Mouse (Mus musculus): Measurements from ENCODE around the gene Tufm. TPM values are rescaled to one million over a fixed set of nuclear protein-coding genes. Genes with fewer than 3 reads are reported as not detected.

The Tufm gene
- polyA plus RNA-seq, 1 experiment, result 43.5 TPM

DNA sequence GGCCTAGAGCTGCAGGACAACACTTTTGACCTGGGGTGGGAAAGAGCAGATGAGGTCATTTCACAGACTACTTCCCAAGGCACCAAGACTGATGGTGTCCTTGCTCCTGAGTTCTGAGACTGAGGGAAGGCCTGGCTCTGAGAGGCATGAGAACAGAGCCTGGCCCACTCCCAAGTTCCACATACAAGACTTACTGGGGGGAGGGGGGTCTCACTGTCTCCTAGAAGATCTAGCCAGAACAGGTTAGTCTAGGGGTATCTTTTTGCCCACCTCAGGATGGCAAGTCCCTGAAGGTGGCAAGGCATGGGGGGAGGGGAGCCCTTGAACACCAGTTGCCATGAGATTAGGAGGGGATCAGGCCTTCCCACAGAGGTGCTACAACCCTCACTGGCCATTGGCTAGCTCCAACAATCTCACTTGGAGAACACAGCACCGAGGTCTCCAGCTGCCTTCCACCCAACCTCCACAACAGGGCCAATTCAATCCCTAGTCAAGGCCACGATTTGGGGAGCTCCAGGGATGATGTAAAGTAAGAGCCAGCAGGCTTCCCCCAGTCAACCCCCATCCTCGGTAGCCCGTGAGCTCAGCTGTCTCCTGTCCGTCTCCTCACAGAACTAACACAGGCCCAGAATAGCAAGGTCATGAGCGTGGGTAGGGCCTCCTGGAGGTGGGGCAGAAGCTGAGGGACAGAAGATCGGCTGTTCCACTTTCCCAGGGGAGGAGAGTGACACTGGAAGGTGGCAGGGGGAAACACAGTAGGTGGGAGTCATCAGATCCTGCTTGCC lies 21.7 kb upstream of the Tufm start:
- Histone ChIP-seq H3K27ac (ENCODE audit: control insufficient read depth, insufficient read depth, low read depth, low read length) (peak overlapping the region; percentile 7), H3K27me3 (ENCODE audit: control insufficient read depth, insufficient read depth, low read length) (no peaks in the 10 kb centered on the region), H3K4me3 (ENCODE audit: control insufficient read depth, low read depth, low read length) (no peak overlapping the region), H3K36me3 (ENCODE audit: control insufficient read depth, insufficient read depth, low read length) (peaks cover 2% of the 10 kb centered on the region; the same call in 1 of the 2 replicates), H3K4me1 (ENCODE audit: control insufficient read depth, insufficient read depth, low read length) (peaks cover 13% of the 10 kb centered on the region)
- no peak for TF ChIP-seq CTCF (IDR thresholded peaks at IDR 0.05; ENCODE audit: control insufficient read depth, insufficient read depth, insufficient replicate concordance, low read depth, low read length)
- TF ChIP-seq POLR2A (IDR thresholded peaks at IDR 0.05; ENCODE audit: control insufficient read depth, low read depth, low read length), result no peak

DNA sequence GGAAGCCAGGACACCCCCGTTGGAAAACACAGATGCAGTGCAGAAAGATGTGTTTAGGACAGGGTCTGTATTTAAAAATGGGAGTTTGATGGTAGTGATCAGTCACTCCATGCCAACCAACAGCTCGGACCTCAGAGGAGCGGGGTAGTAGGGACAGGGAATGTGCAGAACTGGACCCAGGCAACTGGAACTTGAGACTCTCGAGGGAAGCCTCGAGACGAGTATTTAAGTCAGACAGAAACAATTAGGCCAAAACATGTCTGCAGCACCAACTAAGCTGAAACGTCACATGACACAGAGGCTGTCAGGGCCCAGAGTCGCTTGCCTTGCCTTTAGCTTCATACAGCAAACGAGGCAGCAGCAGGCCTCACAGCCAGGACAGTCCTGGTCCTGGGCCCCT lies 21.0 kb upstream of the Tufm start:
- peaks cover 13% of the 10 kb centered on the region for H3K4me1 ChIP-seq (ENCODE audit: control insufficient read depth, insufficient read depth, low read length)
- no peak overlapping the region for H3K4me3 ChIP-seq (ENCODE audit: control insufficient read depth, low read depth, low read length)
- TF ChIP-seq POLR2A (IDR thresholded peaks at IDR 0.05; ENCODE audit: control insufficient read depth, low read depth, low read length) (no peak), CTCF (IDR thresholded peaks at IDR 0.05; ENCODE audit: control insufficient read depth, insufficient read depth, insufficient replicate concordance, low read depth, low read length) (no peak)
- H3K27me3 ChIP-seq (ENCODE audit: control insufficient read depth, insufficient read depth, low read length), result no peaks in the 10 kb centered on the region
- H3K36me3 ChIP-seq (ENCODE audit: control insufficient read depth, insufficient read depth, low read length), result peaks cover 2% of the 10 kb centered on the region
- no peak overlapping the region; the same call in 1 of the 2 replicates for H3K27ac ChIP-seq (ENCODE audit: control insufficient read depth, insufficient read depth, low read depth, low read length)

GRCm38 (mm10) chr7:126466707-126467106 lies 20.5 kb upstream of the Tufm start:
- H3K4me1 ChIP-seq (ENCODE audit: control insufficient read depth, insufficient read depth, low read length), result peaks cover 13% of the 10 kb centered on the region
- TF ChIP-seq POLR2A (IDR thresholded peaks at IDR 0.05; ENCODE audit: control insufficient read depth, low read depth, low read length) (no peak), CTCF (IDR thresholded peaks at IDR 0.05; ENCODE audit: control insufficient read depth, insufficient read depth, insufficient replicate concordance, low read depth, low read length) (no peak)
- no peaks in the 10 kb centered on the region for H3K27me3 ChIP-seq (ENCODE audit: control insufficient read depth, insufficient read depth, low read length)
- H3K27ac ChIP-seq (ENCODE audit: control insufficient read depth, insufficient read depth, low read depth, low read length), result no peak overlapping the region
- peaks cover 2% of the 10 kb centered on the region for H3K36me3 ChIP-seq (ENCODE audit: control insufficient read depth, insufficient read depth, low read length)
- no peak overlapping the region for H3K4me3 ChIP-seq (ENCODE audit: control insufficient read depth, low read depth, low read length)

- H3K4me3 ChIP-seq (ENCODE audit: control insufficient read depth, low read depth, low read length), result no peak overlapping the region
- H3K4me1 ChIP-seq (ENCODE audit: control insufficient read depth, insufficient read depth, low read length), result peaks cover 13% of the 10 kb centered on the region
- no peaks in the 10 kb centered on the region for H3K27me3 ChIP-seq (ENCODE audit: control insufficient read depth, insufficient read depth, low read length)
- peak; percentile 41; the same call in 1 of the 2 replicates for TF ChIP-seq CTCF (IDR thresholded peaks at IDR 0.05; ENCODE audit: control insufficient read depth, insufficient read depth, insufficient replicate concordance, low read depth, low read length)
- TF ChIP-seq POLR2A (IDR thresholded peaks at IDR 0.05; ENCODE audit: control insufficient read depth, low read depth, low read length), result no peak
- peaks cover 2% of the 10 kb centered on the region for H3K36me3 ChIP-seq (ENCODE audit: control insufficient read depth, insufficient read depth, low read length)
- H3K27ac ChIP-seq (ENCODE audit: control insufficient read depth, insufficient read depth, low read depth, low read length), result no peak overlapping the region
Measured at GRCm38 (mm10) chr7:126467271-126467670, 19.9 kb upstream of the Tufm start.

- Histone ChIP-seq H3K4me3 (ENCODE audit: control insufficient read depth, low read depth, low read length) (no peak overlapping the region), H3K4me1 (ENCODE audit: control insufficient read depth, insufficient read depth, low read length) (peaks cover 13% of the 10 kb centered on the region), H3K27me3 (ENCODE audit: control insufficient read depth, insufficient read depth, low read length) (no peaks in the 10 kb centered on the region), H3K27ac (ENCODE audit: control insufficient read depth, insufficient read depth, low read depth, low read length) (no peak overlapping the region), H3K36me3 (ENCODE audit: control insufficient read depth, insufficient read depth, low read length) (peaks cover 2% of the 10 kb centered on the region)
- TF ChIP-seq CTCF (IDR thresholded peaks at IDR 0.05; ENCODE audit: control insufficient read depth, insufficient read depth, insufficient replicate concordance, low read depth, low read length) (no peak), POLR2A (IDR thresholded peaks at IDR 0.05; ENCODE audit: control insufficient read depth, low read depth, low read length) (no peak)
Measured at GRCm38 (mm10) chr7:126467834-126468627, 19.1 kb upstream of the Tufm start.

DNA sequence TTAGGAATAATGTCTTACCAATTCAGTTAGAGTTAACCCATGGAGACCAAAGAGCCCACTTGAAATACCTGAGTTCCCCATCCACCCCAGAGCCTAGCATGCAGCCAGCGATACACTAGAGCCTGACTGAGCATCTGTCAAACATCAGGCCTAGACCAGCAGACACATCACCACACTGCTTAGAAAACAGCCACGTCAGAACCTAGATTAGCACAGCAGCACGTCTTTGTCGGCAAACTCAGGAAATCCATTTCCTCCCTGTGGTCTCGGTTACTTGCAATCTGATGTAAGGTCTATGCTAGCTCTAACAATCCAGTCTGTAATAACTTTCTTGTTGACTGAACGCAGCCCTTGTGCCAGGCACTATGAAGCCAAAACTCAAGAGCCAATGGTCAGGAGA lies 17.1 kb upstream of the Tufm start:
- no peak for TF ChIP-seq CTCF (IDR thresholded peaks at IDR 0.05; ENCODE audit: control insufficient read depth, insufficient read depth, insufficient replicate concordance, low read depth, low read length)
- Histone ChIP-seq H3K27ac (ENCODE audit: control insufficient read depth, insufficient read depth, low read depth, low read length) (no peak overlapping the region), H3K36me3 (ENCODE audit: control insufficient read depth, insufficient read depth, low read length) (peaks cover 2% of the 10 kb centered on the region), H3K27me3 (ENCODE audit: control insufficient read depth, insufficient read depth, low read length) (no peaks in the 10 kb centered on the region), H3K4me1 (ENCODE audit: control insufficient read depth, insufficient read depth, low read length) (peaks cover 8% of the 10 kb centered on the region), H3K4me3 (ENCODE audit: control insufficient read depth, low read depth, low read length) (no peak overlapping the region)

DNA sequence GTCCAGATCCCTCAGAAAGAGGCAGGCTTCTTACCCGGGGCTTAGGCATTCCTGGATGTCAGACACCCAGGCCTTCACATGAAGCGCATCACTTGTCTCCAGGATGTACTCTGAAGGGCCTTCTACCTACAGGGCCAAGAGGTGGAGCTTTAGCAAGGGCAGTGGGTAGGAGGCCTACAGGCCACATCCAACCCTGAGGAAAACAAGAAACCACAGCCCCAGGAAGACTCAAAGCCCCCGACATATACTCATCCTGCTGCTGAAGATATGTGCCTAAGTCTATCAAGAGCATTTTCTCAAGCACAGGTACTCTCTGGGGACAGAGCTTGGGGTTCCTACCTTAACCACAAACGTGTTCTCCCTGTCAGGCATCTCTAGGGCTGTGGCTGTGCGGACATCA lies 15.8 kb upstream of the Tufm start:
- peaks cover 2% of the 10 kb centered on the region for H3K36me3 ChIP-seq (ENCODE audit: control insufficient read depth, insufficient read depth, low read length)
- no peaks in the 10 kb centered on the region for H3K27me3 ChIP-seq (ENCODE audit: control insufficient read depth, insufficient read depth, low read length)
- peaks cover 3% of the 10 kb centered on the region for H3K4me1 ChIP-seq (ENCODE audit: control insufficient read depth, insufficient read depth, low read length)
- no peak overlapping the region for H3K4me3 ChIP-seq (ENCODE audit: control insufficient read depth, low read depth, low read length)
- no peak overlapping the region for H3K27ac ChIP-seq (ENCODE audit: control insufficient read depth, insufficient read depth, low read depth, low read length)
- no peak for TF ChIP-seq CTCF (IDR thresholded peaks at IDR 0.05; ENCODE audit: control insufficient read depth, insufficient read depth, insufficient replicate concordance, low read depth, low read length)
